Mouse (Mus musculus) heart, adult 8-10 months (tissue): ENCODE results near the gene Fam227a. TPM values are rescaled to one million over a fixed set of nuclear protein-coding genes. Genes with fewer than 3 reads are reported as not detected.
A peak's percentile ranks its signal among the peaks of the same experiment; 100 is the strongest.

Source experiments
- DNase-seq: peaks from one replicate; pipeline ENCODE4 v3.0.0; 2022; ENCODE audit warnings: low spot score
- microRNA-seq: library from miRNA; unstranded; fragments of <30 nt; microRNA quantifications from one replicate; pipeline ENCODE4 v1.2.0, GENCODE M21; 2022
- total RNA-seq, 4 experiments: library from RNA; stranded (reverse); gene quantifications; 2 replicates each; pipeline ENCODE4 v1.2.4; 2022

Fam227a gene
- total RNA-seq, 4 experiments from 2014 or later = 0.37 to 0.82 (median 0.63) TPM

GRCm38 (mm10) chr15:79616729-79617128, 42.0 kb downstream of the Fam227a start:
- DNase-seq = no peak

- no peak for DNase-seq
Observed at GRCm38 (mm10) chr15:79615501-79615900, 43.3 kb downstream of the Fam227a start.

DNA sequence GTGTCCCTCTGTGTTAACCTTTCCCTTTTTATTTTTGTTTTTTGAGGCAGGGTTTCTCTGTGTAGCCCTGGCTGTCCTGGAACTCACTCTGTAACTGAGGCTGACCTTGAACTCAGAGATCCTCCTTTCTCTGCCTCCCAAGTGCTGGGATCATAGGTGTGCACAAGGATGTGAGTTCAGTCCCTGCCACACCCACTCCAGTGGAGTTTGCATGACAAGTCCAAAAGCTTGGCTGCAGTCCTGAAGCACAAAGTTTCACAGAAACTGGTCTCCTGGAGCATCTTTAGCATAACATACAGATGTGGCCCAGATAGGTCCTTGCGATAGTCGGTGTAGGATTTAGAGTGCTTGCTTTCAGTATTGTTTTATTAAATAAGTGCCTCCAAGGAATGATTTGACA, 49.5 kb downstream of the Fam227a start:
- no peak for DNase-seq

- DNase-seq = no peak
Observed at GRCm38 (mm10) chr15:79608214-79608613, 50.5 kb downstream of the Fam227a start.

DNA sequence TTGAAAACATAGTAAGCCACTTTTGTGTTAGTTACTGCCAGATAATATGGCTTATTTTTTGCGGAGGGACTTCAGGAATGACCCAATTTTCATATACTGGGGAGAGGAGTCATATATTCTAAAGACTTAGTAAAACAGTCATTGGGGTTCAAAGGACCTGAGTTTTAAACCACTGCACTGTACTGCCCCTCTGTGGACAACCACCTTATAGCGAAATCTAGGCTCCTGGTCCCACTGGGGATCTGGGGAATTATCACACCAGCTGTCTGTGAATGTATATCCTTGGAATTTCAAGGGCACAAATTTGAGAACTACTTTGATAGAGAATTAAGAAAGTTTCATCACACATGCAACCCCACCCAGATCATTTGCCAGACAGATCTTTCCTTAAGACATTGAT, 51.0 kb downstream of the Fam227a start:
- DNase-seq = no peak

DNA sequence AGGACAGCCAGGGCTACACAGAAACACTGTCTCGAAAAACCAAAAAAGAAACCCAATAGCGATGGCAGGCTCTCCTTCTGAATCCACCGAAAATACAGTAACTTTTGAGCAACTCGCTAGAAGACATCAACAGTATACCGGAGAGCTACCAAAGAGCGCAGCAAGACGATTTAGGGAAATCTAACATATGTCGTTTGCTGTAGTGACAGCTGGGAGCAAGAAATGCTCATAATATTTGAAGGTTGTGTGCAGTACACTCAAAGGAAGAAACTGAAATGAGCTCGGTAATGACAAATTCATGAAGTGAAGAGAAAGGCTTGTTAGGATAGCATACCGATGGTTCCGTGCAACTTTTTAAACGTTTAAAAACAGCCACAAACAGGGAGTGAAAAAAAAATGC, 52.6 kb downstream of the Fam227a start:
- no peak for DNase-seq

DNA sequence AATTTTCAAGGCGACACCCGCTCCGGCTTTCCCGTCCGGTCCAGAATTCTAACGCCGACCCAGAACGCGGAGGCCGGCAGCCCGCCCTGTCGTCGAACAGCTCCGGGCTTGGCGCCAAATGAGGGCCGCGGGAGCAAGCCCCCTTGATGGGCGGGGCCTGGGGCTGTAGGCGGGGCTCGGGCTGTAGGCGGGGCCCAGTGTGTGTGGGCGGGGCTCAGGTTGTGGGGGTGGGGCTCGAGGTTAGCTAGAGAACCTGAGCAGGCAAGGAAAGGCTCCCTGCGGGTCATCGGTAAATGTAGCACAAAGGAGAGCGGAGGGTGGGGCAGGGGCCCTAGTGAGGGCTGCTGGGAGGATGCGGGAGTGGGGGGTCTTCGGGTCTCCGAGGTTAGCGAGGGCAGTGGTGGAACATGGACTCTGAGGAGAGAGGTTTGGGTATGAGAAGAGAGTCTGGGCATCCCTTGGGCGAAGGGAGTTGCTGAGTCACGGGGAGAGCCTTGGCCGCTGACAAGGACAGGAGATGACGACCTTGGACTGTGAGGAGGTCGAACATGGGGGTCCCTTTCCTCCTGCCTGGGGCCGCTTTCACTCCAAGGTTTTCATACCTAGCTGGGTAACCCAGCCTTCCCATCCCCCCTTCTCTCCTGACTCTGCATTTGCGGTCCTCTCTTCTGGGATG, 53.6 kb downstream of the Fam227a start, which contains the start of gene Dmc1:
Gene Dmc1, minus strand, starts transcription at position 120 of the 676 bp plus-strand sequence.
- peak; percentile 4 for DNase-seq

GRCm38 (mm10) chr15:79600176-79600575, 58.6 kb downstream of the Fam227a start:
- no peak for DNase-seq

DNA sequence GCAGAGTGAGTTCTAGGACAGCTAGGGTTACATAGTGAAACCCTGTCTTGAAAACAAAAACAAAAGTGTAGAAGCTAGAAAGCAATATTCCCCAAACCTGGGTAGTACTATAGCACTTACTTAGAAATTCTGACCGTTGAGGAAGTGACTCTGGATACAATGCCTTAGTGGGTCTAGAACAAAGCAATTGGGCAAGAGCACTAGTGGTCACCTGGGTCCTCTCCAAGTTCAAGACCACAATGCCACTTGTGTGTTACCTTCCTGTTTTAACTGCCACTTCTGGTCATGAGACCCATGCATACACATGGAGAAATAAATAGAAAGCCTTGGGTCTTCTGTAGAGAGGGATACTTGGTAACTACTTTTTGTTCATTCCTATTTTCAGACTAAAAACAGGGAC, 60.0 kb downstream of the Fam227a start:
- no peak for DNase-seq

GRCm38 (mm10) chr15:79581581-79581980, 77.2 kb downstream of the Fam227a start:
- DNase-seq = no peak

DNA sequence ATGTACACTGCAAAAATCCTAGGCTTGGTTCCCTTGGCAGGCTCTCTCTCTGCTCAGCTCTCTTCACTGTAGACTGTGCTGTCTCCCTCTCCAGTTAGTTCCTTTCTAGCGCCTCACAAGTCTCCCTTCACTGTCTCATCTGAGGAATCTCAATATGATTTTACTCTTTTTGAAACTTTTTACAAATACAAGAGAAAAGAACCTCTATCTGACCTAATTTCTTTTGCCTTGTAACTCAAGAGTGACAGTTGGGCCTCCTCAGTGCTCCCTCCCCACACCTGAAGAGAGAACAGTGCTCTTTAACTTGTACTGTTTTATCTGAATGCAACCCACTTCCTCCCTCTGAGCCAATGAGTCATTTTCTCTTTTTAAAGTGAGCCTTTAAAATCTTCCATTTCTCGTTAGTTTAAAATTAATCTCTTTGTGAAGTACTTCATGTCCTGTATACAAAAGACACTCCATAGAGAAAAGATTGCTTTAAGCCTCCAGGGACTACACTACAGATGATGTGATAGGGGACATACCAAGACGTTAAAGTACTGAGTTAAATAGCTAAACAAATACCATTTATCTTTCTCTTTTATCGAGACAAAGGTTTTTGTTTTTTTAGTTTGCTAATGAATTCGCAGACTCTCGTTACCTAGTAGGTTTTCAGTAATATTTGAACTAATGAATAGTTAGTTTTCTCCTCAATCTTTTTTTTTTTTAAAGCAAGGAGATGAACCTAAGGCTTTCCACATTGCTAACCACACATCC, 80.9 kb downstream of the Fam227a start:
- DNase-seq = no peak

DNA sequence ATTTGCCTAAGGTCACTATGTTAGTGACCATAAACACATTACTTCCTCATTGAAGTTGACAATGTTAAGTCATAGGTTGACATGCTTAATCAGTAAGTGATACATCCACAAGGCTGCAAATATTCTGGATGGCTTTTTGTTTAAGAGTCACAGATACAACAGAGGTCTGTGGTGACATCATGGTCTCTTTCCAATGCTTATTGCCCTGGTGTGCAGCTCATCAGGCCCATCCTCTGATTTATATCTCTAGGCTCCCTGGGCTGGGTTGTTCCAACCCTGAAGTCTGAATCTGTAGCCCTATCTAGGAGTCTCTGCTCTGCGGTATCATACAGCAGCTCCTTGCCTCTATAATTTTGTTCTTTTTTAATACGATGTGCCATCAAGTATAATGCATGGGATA, 81.8 kb downstream of the Fam227a start:
- DNase-seq = no peak

- no peak for DNase-seq
Observed at GRCm38 (mm10) chr15:79575543-79576222, 83.1 kb downstream of the Fam227a start.

GRCm38 (mm10) chr15:79562417-79562816, 96.3 kb downstream of the Fam227a start:
- DNase-seq = no peak

- no peak for DNase-seq
Observed at GRCm38 (mm10) chr15:79559649-79560048, 99.1 kb downstream of the Fam227a start.

Small RNAs within 50 kb of the gene (microRNA-seq; reads per million reads assigned to microRNA genes)
- gene Gm27903 = not detected

Other genes starting within 250 kb of the Fam227a start
- gene Csnk1e, start 203.4 kb downstream of the Fam227a start, total RNA-seq = 10 to 100 TPM; 49.3 to 64.6 (median 56.6) TPM
- gene Kcnj4, start 153.7 kb downstream of the Fam227a start, total RNA-seq = 1 to 10 TPM in 3 of 4 experiments, under 1 TPM in 1; 0.92 to 1.6 (median 1.4) TPM
- gene Kdelr3, start 142.5 kb downstream of the Fam227a start, total RNA-seq = 1 to 10 TPM; 4.3 to 5.2 (median 4.5) TPM
- gene Ddx17, start 112.2 kb downstream of the Fam227a start, total RNA-seq = 10 to 100 TPM; 67.0 to 82.8 (median 74.6) TPM
- gene Dmc1, start 53.8 kb downstream of the Fam227a start, total RNA-seq = under 1 TPM in 1 of 4 experiments, not detected in 3; 0.28 TPM
- gene Cby1, start 243 bp upstream of the Fam227a start, total RNA-seq = 10 to 100 TPM; 16.1 to 24.6 (median 19.7) TPM
- 100 to 1,000 TPM; 103 to 122 (median 108) TPM for gene Tomm22, start 11.9 kb upstream of the Fam227a start, total RNA-seq
- 10 to 100 TPM; 19.7 to 28.9 (median 23.3) TPM for gene Josd1, start 29.0 kb upstream of the Fam227a start, total RNA-seq
- gene Gtpbp1, start 31.9 kb upstream of the Fam227a start, total RNA-seq = 10 to 100 TPM; 24.8 to 31.0 (median 29.0) TPM
- 10 to 100 TPM; 83.8 to 98.3 (median 94.7) TPM for gene Sun2, start 83.6 kb upstream of the Fam227a start, total RNA-seq
- gene Dnal4, start 118.9 kb upstream of the Fam227a start, total RNA-seq = 10 to 100 TPM; 21.0 to 25.3 (median 21.7) TPM
- gene Nptxr, start 145.8 kb upstream of the Fam227a start, total RNA-seq = 1 to 10 TPM; 1.3 to 2.0 (median 1.8) TPM
- gene Npcd, start 175.3 kb upstream of the Fam227a start, total RNA-seq = under 1 TPM in 3 of 4 experiments, not detected in 1; 0.33 to 0.69 (median 0.47) TPM
- 10 to 100 TPM; 15.5 to 20.3 (median 18.9) TPM for gene Cbx6, start 175.7 kb upstream of the Fam227a start, total RNA-seq
- 1 to 10 TPM; 7.2 to 8.4 (median 8.0) TPM for gene Apobec3, start 232.7 kb upstream of the Fam227a start, total RNA-seq